Mouse (Mus musculus): ENCODE data around the gene Mroh8. TPM values are rescaled to one million over a fixed set of nuclear protein-coding genes. Genes with fewer than 3 reads are reported as not detected.
A peak's percentile ranks its signal among the peaks of the same experiment; 100 is the strongest.
"Not testable (repeated sequence)": the region's sequence is repeated elsewhere in the genome, so short reads cannot be mapped to it uniquely, and the experiment has no call there.

Gene Mroh8
- polyA plus RNA-seq, 1 experiment from 2014 or later = 0.46 TPM

DNA sequence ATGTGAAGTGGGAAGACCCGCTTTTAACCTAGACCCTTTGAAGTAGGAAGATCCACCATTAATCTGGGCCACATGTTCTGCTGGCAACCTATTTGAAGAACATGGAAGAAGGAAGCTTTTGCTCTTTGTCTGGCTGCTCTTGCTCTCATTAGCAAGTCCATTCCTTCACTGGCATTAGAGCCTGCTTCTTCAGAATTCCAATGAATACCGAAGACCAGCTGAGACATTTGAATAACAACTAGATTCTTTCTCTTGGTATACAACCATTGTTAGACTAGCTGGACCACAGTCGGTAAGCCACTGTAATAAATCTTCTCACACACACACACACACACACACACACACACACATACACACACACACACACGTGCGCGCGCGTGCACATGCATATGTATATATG lies 43.4 kb downstream of the Mroh8 start:
- Histone ChIP-seq H3K4me2 (no peak overlapping the region), H3K36me3 (no peaks in the 10 kb centered on the region), H3K4me1 (replicated peaks) (no peaks in the 10 kb centered on the region), H3K9ac (no peak overlapping the region), H3K9me3 (replicated peaks) (no peaks in the 10 kb centered on the region), H3K27me3 (replicated peaks) (peaks cover 3% of the 10 kb centered on the region; the same call in 1 of the 2 replicates), H3K27ac (ENCODE audit: poor library complexity, severe bottlenecking) (no peak overlapping the region), H3K4me3 (no peak overlapping the region)
- 90% methylated on average over 8 of the region's 8 CpGs for WGBS
- ATAC-seq (ENCODE audit: insufficient number of reproducible peaks, low FRiP score) = no peak

DNA sequence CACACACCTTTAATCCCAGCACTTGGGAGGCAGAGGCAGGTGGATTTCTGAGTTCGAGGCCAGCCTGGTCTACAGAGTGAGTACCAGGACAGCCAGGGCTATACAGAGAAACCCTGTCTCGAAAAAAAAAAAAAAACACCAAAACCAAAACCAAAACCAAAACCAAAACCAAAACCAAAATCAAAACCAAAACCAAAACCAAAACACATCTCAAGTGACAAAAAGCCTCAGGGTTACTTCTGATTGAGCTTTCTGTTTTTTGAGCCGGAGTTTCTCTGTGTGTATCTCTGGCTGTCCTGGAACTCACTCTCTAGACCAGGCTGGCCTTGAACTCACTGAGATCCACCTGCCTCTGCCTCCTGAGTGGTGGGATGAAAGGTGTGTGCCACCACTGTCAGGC lies 57.4 kb downstream of the Mroh8 start:
- not testable (repeated sequence) for H3K27ac ChIP-seq (ENCODE audit: poor library complexity, severe bottlenecking); H3K4me2 ChIP-seq; H3K36me3 ChIP-seq; H3K9ac ChIP-seq; H3K27me3 ChIP-seq (replicated peaks); H3K4me3 ChIP-seq; H3K4me1 ChIP-seq (replicated peaks); ATAC-seq (ENCODE audit: insufficient number of reproducible peaks, low FRiP score); H3K9me3 ChIP-seq (replicated peaks)
- 79% methylated on average over 3 of the region's 3 CpGs for WGBS

DNA sequence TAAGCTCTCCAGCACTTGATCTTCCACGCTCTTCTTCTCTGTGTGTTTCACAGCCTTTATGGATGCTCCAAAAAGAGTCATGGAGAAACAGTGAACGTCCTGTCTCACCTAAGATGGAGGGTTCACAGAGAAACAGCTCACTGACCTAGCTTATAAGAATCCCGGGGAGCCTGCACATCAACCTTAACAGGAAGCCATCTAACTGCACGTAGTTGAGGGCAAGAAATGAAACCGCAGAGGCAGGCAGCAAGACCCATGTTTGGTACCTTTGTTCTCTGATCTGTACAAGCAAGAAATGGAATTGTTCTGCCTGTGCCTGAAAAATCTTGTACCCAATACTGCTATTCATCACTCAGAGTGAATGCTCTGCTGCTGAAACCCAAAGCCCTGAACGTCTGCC lies 59.2 kb downstream of the Mroh8 start:
- no peak for ATAC-seq (ENCODE audit: insufficient number of reproducible peaks, low FRiP score)
- H3K9me3 ChIP-seq (replicated peaks) = no peaks in the 10 kb centered on the region
- no peak overlapping the region for H3K9ac ChIP-seq
- H3K4me3 ChIP-seq = no peak overlapping the region
- no peak overlapping the region for H3K27ac ChIP-seq (ENCODE audit: poor library complexity, severe bottlenecking)
- H3K27me3 ChIP-seq (replicated peaks) = no peaks in the 10 kb centered on the region
- no peaks in the 10 kb centered on the region for H3K36me3 ChIP-seq
- H3K4me2 ChIP-seq = no peak overlapping the region
- 76% methylated on average over 6 of the region's 6 CpGs for WGBS
- no peaks in the 10 kb centered on the region for H3K4me1 ChIP-seq (replicated peaks)

DNA sequence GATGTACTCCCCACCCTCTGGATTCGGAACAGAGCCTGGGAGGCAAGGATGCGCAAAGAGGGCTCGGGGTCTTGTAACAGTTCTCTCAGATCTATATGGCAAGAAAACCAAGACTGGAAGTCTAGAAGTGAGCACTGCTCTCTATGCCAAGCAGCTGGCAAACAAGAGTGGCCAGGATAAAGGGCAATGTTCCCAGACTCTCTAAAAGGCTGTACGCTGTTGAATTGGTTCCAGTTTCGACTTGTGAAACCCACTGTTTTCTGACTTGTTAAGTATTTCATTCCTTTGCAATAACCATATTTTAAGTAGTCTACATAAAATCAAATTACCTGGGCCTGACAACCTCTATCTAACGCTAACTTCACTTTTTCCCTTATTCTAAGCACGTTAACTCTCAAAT lies 67.6 kb downstream of the Mroh8 start:
- H3K4me2 ChIP-seq = no peak overlapping the region
- no peak overlapping the region for H3K9ac ChIP-seq

DNA sequence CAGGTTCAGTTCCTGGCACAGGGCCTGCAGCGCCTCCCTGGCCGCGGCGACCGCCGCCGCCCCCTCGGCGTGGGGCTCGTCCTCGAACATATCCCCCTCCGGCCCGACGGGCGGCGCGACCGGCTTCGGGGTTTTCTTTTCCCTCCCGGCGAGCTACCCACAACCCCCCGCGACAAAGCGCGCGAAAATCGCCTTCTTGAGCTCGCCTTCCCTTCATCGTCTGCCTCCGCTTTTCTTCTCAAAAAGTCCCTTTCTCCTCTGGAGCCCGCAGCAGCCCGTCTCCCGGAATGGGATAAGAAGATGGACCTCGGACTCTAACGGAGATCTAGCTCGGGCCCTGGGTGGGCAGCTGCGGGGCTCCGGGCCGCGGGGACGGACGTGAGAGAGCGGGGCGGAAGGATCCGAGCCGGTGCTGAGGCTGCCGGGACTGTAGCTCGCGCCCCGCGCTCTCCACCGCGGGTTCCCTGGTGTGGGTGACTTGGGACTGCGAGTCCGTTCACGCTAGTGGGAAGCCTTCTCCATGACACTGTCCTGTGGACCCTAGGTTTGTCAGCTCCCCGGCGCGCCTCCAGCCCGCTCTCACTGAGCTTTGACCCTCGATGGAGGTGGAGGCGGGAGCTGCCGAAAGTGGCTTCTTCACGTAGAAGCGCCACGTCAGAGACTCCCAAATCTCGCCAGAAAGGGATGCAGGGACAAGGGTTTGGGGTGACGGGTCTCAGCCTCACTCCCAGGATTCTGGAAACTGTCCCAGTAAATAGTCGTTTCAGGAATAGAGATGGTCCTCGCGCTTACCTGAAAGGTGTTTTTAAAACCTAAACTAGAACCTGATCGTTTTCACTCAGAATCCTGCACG lies 74.8 kb downstream of the Mroh8 start, which contains the start of gene Rbl1:
Gene Rbl1 (minus strand): TSS at position 169 of the 853 bp plus-strand sequence.
- H3K9ac ChIP-seq = peak within 1 kb of the TSS; percentile 95
- H3K27ac ChIP-seq (ENCODE audit: poor library complexity, severe bottlenecking) = peak within 1 kb of the TSS; percentile 95
- H3K4me1 ChIP-seq (replicated peaks) = 0 out of 2 replicates have a peak, but pooled peaks cover 6% of the 10 kb centered on the region
- H3K27me3 ChIP-seq (replicated peaks) = no peaks in the 10 kb centered on the region
- 1% methylated on average over 73 of the region's 73 CpGs for WGBS
- ATAC-seq (ENCODE audit: insufficient number of reproducible peaks, low FRiP score) = peak; percentile 84
- peaks cover 8% of the 10 kb centered on the region; the same call in 1 of the 2 replicates for H3K36me3 ChIP-seq
- peak within 1 kb of the TSS; percentile 74 for H3K4me3 ChIP-seq
- H3K4me2 ChIP-seq = peak within 1 kb of the TSS; percentile 92
- no peaks in the 10 kb centered on the region for H3K9me3 ChIP-seq (replicated peaks)

More for the DNA sequence above, 67.6 kb downstream of the Mroh8 start:
- ATAC-seq (ENCODE audit: insufficient number of reproducible peaks, low FRiP score) = no peak
- Histone ChIP-seq H3K27me3 (replicated peaks) (no peaks in the 10 kb centered on the region), H3K4me3 (no peak overlapping the region), H3K4me1 (replicated peaks) (no peaks in the 10 kb centered on the region), H3K36me3 (no peaks in the 10 kb centered on the region), H3K27ac (ENCODE audit: poor library complexity, severe bottlenecking) (no peak overlapping the region), H3K9me3 (replicated peaks) (no peaks in the 10 kb centered on the region)
- 87% methylated on average over 7 of the region's 7 CpGs for WGBS

DNA sequence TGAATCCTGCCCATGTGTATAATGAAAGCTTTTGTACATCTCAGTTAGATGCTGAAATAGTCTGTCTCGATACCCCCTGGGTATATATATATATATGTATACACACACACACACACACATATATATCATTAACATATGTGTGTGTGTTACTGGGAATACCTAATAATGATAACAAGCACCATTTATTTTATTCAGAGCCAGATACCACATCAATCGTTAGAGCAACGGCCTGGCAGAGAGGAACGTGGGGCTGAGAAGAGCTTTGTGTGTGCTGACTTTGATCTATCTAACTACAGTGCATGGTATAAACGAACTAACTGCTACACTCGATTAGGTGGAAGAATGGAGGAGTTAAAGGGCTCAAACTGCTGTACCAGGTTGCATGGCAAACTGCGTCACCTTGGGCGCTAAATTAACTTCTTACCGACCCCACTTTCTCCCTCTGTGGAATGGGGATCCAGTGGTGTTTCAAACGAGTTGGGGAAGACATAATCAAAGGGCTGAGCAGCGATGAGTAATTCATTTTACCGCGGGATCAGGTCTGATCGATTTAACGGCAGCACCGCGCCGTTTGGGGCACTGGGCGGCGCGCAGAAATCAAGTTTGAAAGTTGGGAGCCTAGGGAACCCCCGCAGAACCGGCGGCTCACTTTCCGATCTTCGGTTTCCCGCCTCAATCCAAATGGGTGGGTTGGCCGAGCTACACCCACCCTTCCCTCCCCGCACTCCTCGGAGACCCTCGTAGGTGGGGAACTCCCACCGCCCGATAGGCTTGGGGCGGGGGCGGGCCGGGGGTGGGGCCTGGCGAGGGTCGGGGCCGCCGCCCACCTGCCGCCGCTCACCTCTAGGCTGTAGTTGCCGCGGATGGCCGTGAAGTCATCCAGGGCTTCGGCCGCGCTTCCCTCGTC lies 75.6 kb downstream of the Mroh8 start:
- H3K4me2 ChIP-seq = peak overlapping the region; percentile 92
- peak overlapping the region; percentile 95 for H3K9ac ChIP-seq
- H3K4me3 ChIP-seq = peak overlapping the region; percentile 74
- H3K27me3 ChIP-seq (replicated peaks) = no peaks in the 10 kb centered on the region
- peak overlapping the region; percentile 95 for H3K27ac ChIP-seq (ENCODE audit: poor library complexity, severe bottlenecking)
- peaks cover 15% of the 10 kb centered on the region for H3K36me3 ChIP-seq
- 2% methylated on average over 49 of the region's 49 CpGs for WGBS
- 0 out of 2 replicates have a peak, but pooled peaks cover 6% of the 10 kb centered on the region for H3K4me1 ChIP-seq (replicated peaks)
- no peaks in the 10 kb centered on the region for H3K9me3 ChIP-seq (replicated peaks)
- ATAC-seq (ENCODE audit: insufficient number of reproducible peaks, low FRiP score) = peak; percentile 84

DNA sequence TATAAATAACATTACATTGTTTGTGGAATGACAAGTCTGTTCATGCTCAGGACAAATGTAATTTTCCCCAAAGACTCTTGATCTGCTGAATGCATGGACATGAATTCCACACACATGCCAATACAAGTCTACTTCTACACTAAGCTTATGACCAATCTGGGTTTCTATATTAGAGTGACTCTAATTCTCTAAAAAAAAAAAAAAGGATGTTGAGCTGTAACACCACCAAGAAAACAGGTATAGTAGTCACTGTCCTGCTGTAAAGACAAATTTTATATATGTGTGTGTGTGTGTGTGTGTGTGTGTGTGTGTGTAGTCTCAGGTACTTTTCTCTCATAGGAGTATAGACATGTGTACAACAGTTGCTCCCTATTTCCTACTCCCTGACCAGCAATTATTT lies 76.3 kb downstream of the Mroh8 start:
- no peak overlapping the region for H3K9ac ChIP-seq
- peaks cover 19% of the 10 kb centered on the region for H3K36me3 ChIP-seq
- no peaks in the 10 kb centered on the region for H3K27me3 ChIP-seq (replicated peaks)
- peak overlapping the region; percentile 92 for H3K4me2 ChIP-seq
- H3K27ac ChIP-seq (ENCODE audit: poor library complexity, severe bottlenecking) = no peak overlapping the region
- 0 out of 2 replicates have a peak, but pooled peaks cover 6% of the 10 kb centered on the region for H3K4me1 ChIP-seq (replicated peaks)
- H3K4me3 ChIP-seq = peak overlapping the region; percentile 74; the same call in 1 of the 2 replicates
- no peaks in the 10 kb centered on the region for H3K9me3 ChIP-seq (replicated peaks)
- ATAC-seq (ENCODE audit: insufficient number of reproducible peaks, low FRiP score) = no peak

DNA sequence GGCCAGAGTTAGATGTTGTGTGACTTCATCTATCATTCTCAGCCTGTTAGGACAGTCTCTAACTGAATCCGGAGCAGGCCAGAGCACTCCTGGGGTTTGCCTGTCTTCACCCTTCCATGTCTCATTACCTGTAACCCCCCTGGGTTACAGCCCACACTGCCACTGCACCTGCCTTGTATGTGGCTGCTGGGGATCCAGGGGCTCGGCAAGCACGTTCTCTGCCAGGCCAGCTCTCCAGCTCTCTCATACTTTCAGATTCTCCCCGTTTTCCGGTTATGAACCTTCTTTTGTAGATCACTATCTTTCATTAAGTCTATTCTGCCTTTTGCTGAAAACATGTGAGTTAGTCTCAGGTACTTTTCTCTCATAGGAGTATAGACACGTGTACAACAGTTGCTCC lies 77.0 kb downstream of the Mroh8 start:
- Histone ChIP-seq H3K9ac (no peak overlapping the region), H3K4me1 (replicated peaks) (0 out of 2 replicates have a peak, but pooled peaks cover 6% of the 10 kb centered on the region), H3K27ac (ENCODE audit: poor library complexity, severe bottlenecking) (no peak overlapping the region), H3K4me3 (no peak overlapping the region), H3K9me3 (replicated peaks) (no peaks in the 10 kb centered on the region), H3K27me3 (replicated peaks) (no peaks in the 10 kb centered on the region), H3K36me3 (peaks cover 25% of the 10 kb centered on the region), H3K4me2 (no peak overlapping the region)
- WGBS = 82% methylated on average over 6 of the region's 6 CpGs
- ATAC-seq (ENCODE audit: insufficient number of reproducible peaks, low FRiP score) = no peak

DNA sequence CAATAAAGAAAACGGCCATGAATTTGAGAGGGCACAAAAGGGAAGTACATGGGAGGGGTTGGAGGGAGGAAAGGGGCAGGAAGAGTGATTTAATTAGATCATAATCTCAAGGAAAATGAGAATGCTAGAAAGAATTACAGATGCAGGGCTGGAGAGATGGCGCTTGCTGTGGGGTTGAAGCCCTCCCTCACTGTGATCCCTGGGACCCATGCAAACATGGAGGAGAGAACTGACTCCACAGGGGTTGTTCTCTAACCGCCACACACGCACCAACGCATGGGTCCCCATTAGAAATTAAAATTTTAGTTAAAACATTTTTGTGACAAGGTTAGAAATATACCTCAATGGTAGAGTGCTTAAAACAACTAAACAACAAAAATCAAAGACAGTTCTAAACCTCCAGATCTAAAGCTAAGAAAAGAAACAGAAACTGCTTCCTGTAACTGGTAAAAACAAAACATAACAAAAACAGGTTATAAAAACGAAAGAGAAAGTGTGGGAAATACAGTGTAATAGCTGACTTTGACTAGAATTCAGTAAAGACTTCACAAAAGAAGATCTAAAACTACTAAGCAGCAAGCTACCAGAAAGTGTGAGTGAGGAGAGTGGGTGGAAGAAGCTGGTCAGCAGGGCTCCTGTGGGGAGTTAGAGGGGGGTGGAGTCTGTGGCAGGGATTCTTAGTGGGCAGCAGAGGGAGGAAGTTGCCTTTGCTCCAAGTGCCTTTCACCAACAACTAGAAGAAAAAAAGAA lies 78.1 kb downstream of the Mroh8 start:
- 78% methylated on average over 6 of the region's 6 CpGs for WGBS

DNA sequence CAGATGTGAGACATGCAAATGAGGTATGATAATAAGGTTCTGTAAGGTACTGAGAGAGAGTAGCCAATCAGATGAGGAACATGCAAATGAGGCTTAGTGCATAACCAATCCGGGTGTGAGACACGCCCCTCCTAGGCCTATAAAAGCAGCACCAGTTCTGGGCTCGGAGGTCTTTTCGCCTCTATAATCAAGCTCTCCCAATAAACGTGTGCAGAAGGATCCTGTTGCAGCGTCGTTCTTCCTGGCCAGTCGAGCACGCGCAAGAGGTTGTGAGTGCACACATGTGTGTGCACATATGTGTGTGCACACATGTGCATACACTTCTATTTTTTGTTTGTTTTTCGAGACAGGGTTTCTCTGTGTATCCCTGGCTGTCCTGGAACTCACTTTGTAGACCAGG lies 80.9 kb downstream of the Mroh8 start:
- not testable (repeated sequence) for H3K9ac ChIP-seq; H3K27ac ChIP-seq (ENCODE audit: poor library complexity, severe bottlenecking); H3K4me1 ChIP-seq (replicated peaks); H3K4me2 ChIP-seq; ATAC-seq (ENCODE audit: insufficient number of reproducible peaks, low FRiP score); H3K4me3 ChIP-seq; H3K9me3 ChIP-seq (replicated peaks); H3K27me3 ChIP-seq (replicated peaks)
- 97% methylated on average over 11 of the region's 11 CpGs for WGBS
- peaks cover 57% of the 10 kb centered on the region for H3K36me3 ChIP-seq

More for the DNA sequence above, 78.1 kb downstream of the Mroh8 start:
- no peaks in the 10 kb centered on the region for H3K27me3 ChIP-seq (replicated peaks)
- H3K4me2 ChIP-seq = no peak overlapping the region
- no peak overlapping the region for H3K27ac ChIP-seq (ENCODE audit: poor library complexity, severe bottlenecking)
- no peak overlapping the region for H3K4me3 ChIP-seq
- 0 out of 2 replicates have a peak, but pooled peaks cover 6% of the 10 kb centered on the region for H3K4me1 ChIP-seq (replicated peaks)
- no peak for ATAC-seq (ENCODE audit: insufficient number of reproducible peaks, low FRiP score)
- H3K9ac ChIP-seq = no peak overlapping the region
- peaks cover 34% of the 10 kb centered on the region for H3K36me3 ChIP-seq
- H3K9me3 ChIP-seq (replicated peaks) = no peaks in the 10 kb centered on the region
